Mouse (Mus musculus) bone marrow macrophage, adult 2 months (primary cell): ENCODE measurements at regions not wholly inside any gene's neighbourhood (a gene's known extent, or its start where the extent isn't known, plus 50 kb on each side); places are given as distances from the start of the nearest gene placed in this dataset.

Experiments used
- CTCF ChIP-seq: IDR thresholded peaks from 2 replicates; pipeline ENCODE4 v1.5.1; 2012; ENCODE audit warnings: low read depth, mild to moderate bottlenecking, low read length, moderate library complexity
- POLR2A ChIP-seq: IDR thresholded peaks from 2 replicates; pipeline ENCODE4 v1.6.1; 2012; ENCODE audit warnings: mild to moderate bottlenecking, low read depth, low read length, borderline replicate concordance

DNA sequence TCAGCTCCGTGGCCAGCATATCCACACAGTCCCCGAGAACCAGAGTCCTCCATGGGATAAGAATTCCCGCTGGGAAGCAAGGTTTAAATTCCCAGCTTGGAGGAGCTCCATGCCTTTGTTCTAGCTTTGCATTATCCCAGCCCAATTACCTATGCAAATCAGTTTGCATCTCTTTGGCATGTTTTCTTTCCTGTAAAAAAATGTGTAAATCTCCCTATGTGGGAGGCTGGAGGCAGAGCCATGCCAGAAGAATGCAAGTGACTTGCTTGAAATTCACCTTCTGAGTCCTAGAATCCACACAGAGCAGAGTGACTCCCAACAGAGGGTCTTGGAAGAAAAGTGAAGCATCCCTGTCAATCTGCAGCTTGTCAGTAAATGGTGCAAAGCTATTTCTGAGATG is 388.9 kb downstream of the Tcerg1l start:
- TF ChIP-seq CTCF (no peak), POLR2A (no peak)
